Mouse (Mus musculus): ENCODE results near the gene Nthl1. TPM values are rescaled to one million over a fixed set of nuclear protein-coding genes. Genes with fewer than 3 reads are reported as not detected.

Nthl1 gene
- total RNA-seq, 4 experiments from 2014 or later = 5.7 to 7.0 (median 6.1) TPM

Small RNA genes lying within 50 kb of the gene (microRNA-seq; reads per million reads assigned to microRNA genes)
- gene Gm24589 = 14.8 to 24.4 reads per million in 2 experiments

Other genes starting within 250 kb of the Nthl1 start
- gene Rnps1, start 218.1 kb upstream of the Nthl1 start, total RNA-seq (2022) = 100 to 1,000 TPM; 128 to 131 (median 129) TPM
- gene Eci1, start 206.0 kb upstream of the Nthl1 start, total RNA-seq (2022) = 10 to 100 TPM; 24.1 to 34.1 (median 31.1) TPM
- gene Dnase1l2, start 189.6 kb upstream of the Nthl1 start, total RNA-seq (2022) = 1 to 10 TPM; 3.7 to 6.9 (median 5.1) TPM
- 10 to 100 TPM; 32.3 to 36.2 (median 34.5) TPM for gene E4f1, start 162.4 kb upstream of the Nthl1 start, total RNA-seq (2022)
- gene Pgp, start 162.3 kb upstream of the Nthl1 start, total RNA-seq (2022) = 10 to 100 TPM; 59.0 to 68.7 (median 63.8) TPM
- 1 to 10 TPM; 1.6 to 2.4 (median 1.8) TPM for gene Bricd5, start 158.8 kb upstream of the Nthl1 start, total RNA-seq (2022)
- gene Mlst8, start 153.6 kb upstream of the Nthl1 start, total RNA-seq (2022) = 10 to 100 TPM; 29.2 to 39.0 (median 35.4) TPM
- gene Caskin1, start 144.1 kb upstream of the Nthl1 start, total RNA-seq (2022) = 100 to 1,000 TPM; 119 to 135 (median 127) TPM
- 10 to 100 TPM; 78.0 to 85.3 (median 83.4) TPM for gene Traf7, start 104.7 kb upstream of the Nthl1 start, total RNA-seq (2022)
- gene Rab26, start 98.5 kb upstream of the Nthl1 start, total RNA-seq (2022) = 10 to 100 TPM; 41.3 to 54.4 (median 48.4) TPM
- gene Pkd1, start 82.8 kb upstream of the Nthl1 start, total RNA-seq (2022) = 10 to 100 TPM; 67.7 to 81.1 (median 77.3) TPM
- 100 to 1,000 TPM; 123 to 148 (median 137) TPM for gene Tsc2, start 50 bp upstream of the Nthl1 start, total RNA-seq (2022)
- 10 to 100 TPM; 41.0 to 47.7 (median 42.0) TPM for gene Slc9a3r2, start 17.6 kb downstream of the Nthl1 start, total RNA-seq (2022)
- under 1 TPM in 1 of 4 experiments, not detected in 3; 0.63 TPM for gene Npw, start 25.8 kb downstream of the Nthl1 start, total RNA-seq (2022)
- gene Zfp598, start 37.0 kb downstream of the Nthl1 start, total RNA-seq (2022) = 10 to 100 TPM; 30.4 to 40.9 (median 36.1) TPM
- 100 to 1,000 TPM; 163 to 176 (median 164) TPM for gene Syngr3, start 57.3 kb downstream of the Nthl1 start, total RNA-seq (2022)
- 10 to 100 TPM; 17.6 to 19.2 (median 18.0) TPM for gene Gfer, start 63.5 kb downstream of the Nthl1 start, total RNA-seq (2022)
- gene Noxo1, start 63.6 kb downstream of the Nthl1 start, total RNA-seq (2022) = 1 to 10 TPM; 2.8 to 5.9 (median 3.0) TPM
- gene Tbl3, start 75.0 kb downstream of the Nthl1 start, total RNA-seq (2022) = 10 to 100 TPM; 23.4 to 29.7 (median 25.6) TPM
- gene Rnf151, start 85.4 kb downstream of the Nthl1 start, total RNA-seq (2022) = under 1 TPM in 1 of 4 experiments, not detected in 3; 0.37 TPM
- gene Rps2, start 85.4 kb downstream of the Nthl1 start, total RNA-seq (2022) = 100 to 1,000 TPM; 270 to 312 (median 290) TPM
- gene Ndufb10, start 91.8 kb downstream of the Nthl1 start, total RNA-seq (2022) = 100 to 1,000 TPM; 208 to 258 (median 238) TPM
- gene Rpl3l, start 95.1 kb downstream of the Nthl1 start, total RNA-seq (2022) = under 1 TPM; 0.36 to 0.94 (median 0.43) TPM
- 10 to 100 TPM; 41.4 to 52.7 (median 44.7) TPM for gene Msrb1, start 104.0 kb downstream of the Nthl1 start, total RNA-seq (2022)
- gene Hs3st6, start 120.3 kb downstream of the Nthl1 start, total RNA-seq (2022) = under 1 TPM; 0.51 to 0.65 (median 0.55) TPM
- not detected for gene Meiob, start 171.6 kb downstream of the Nthl1 start, total RNA-seq (2022)
- gene Hagh, start 207.5 kb downstream of the Nthl1 start, total RNA-seq (2022) = 100 to 1,000 TPM; 129 to 143 (median 135) TPM
- 10 to 100 TPM; 18.7 to 19.5 (median 19.1) TPM for gene Fahd1, start 217.7 kb downstream of the Nthl1 start, total RNA-seq (2022)
- gene Igfals, start 233.3 kb downstream of the Nthl1 start, total RNA-seq (2022) = under 1 TPM in 2 of 4 experiments, not detected in 2; 0.17 to 0.25 TPM

Measured in left cerebral cortex, adult 8-10 months (tissue).